Mouse (Mus musculus): Measurements from ENCODE around the gene Dscaml1.

GRCm38 (mm10) chr9:45555036-45555826 lies 128.8 kb downstream of the Dscaml1 start:
- TF ChIP-seq MAFK (IDR thresholded peaks at IDR 0.05; ENCODE audit: insufficient read depth, low read depth, low read length) (no peak), CHD2 (IDR thresholded peaks at IDR 0.05; ENCODE audit: low read depth, low read length) (no peak), HCFC1 (IDR thresholded peaks at IDR 0.05; ENCODE audit: borderline replicate concordance, insufficient read depth, low read length) (no peak)

All from ES-E14 (cell line).